Mouse (Mus musculus): Measurements from ENCODE around the gene Csad.

DNA sequence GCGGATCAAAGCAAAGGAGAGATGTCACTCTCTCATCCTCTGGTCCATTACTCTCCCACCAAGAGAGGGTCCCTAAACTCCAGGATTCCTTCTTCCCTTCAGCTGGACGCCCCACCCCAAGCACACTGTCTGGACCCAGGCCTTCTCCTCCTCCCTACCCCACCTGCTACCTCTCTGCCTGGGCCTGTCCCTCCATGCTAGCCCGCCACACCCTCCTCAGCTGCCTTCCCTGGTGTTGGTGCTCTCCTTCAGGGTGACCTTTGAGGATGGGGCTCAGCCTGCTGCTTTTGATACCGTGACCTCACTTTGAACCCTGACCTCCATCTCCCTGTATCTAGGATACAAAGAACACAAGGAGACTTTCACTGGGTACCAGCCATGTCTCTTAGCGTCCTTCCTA lies 46.0 kb upstream of the Csad start:
- TF ChIP-seq POLR2A (IDR thresholded peaks at IDR 0.05; ENCODE audit: low read depth, low read length) (no peak), CTCF (IDR thresholded peaks at IDR 0.05; ENCODE audit: extremely low read depth, insufficient read length, insufficient replicate concordance, low read depth, low read length) (no peak)

Measured in small intestine, adult 2 months (tissue).